Mouse (Mus musculus) ovary, adult 2 months (tissue): Measurements from ENCODE around the gene Rpl4. TPM values are rescaled to one million over a fixed set of nuclear protein-coding genes. Genes with fewer than 3 reads are reported as not detected.

Source experiments
- polyA plus RNA-seq: library from polyadenylated mRNA; depleted of rRNA; stranded (reverse); fragments of >200 nt; gene quantifications from 2 replicates; pipeline ENCODE4 v1.2.3, GENCODE M21; 2012; rRNA removed

Gene Rpl4
- polyA plus RNA-seq: 374 and 555 TPM in 2 replicates

GRCm38 (mm10) chr9:64172816-64173665 lies at the start of gene Rpl4, which contains the start of gene Zwilch:
TSS of gene Rpl4 (plus strand) at chr9:64173375.
TSS of gene Zwilch (minus strand) at chr9:64173104.

GRCm38 (mm10) chr9:64178974-64179646 lies 5.9 kb downstream of the Rpl4 start, which contains the start of gene Snapc5:
TSS of gene Snapc5 (plus strand) at chr9:64179274.

Other genes with a start within 250 kb of the Rpl4 start
- 45.0 and 50.4 TPM in 2 replicates for gene Smad6, start 151.3 kb upstream of the Rpl4 start, polyA plus RNA-seq
- gene Lctl, start 56.2 kb upstream of the Rpl4 start, polyA plus RNA-seq: 1.1 and 2.3 TPM in 2 replicates
- 2.4 and 2.6 TPM in 2 replicates for gene Zwilch, start 271 bp upstream of the Rpl4 start, polyA plus RNA-seq
- gene Snapc5, start 5.9 kb downstream of the Rpl4 start, polyA plus RNA-seq: 5.7 and 7.2 TPM in 2 replicates
- not detected in 2 replicates for gene Uchl4, start 61.8 kb downstream of the Rpl4 start, polyA plus RNA-seq
- 44.9 and 52.7 TPM in 2 replicates for gene Map2k1, start 80.3 kb downstream of the Rpl4 start, polyA plus RNA-seq
- 1.4 and 3.0 TPM in 2 replicates for gene Tipin, start 108.2 kb downstream of the Rpl4 start, polyA plus RNA-seq
- 19.6 and 43.0 TPM in 2 replicates for gene Dis3l, start 167.9 kb downstream of the Rpl4 start, polyA plus RNA-seq
- 0.92 and 0.94 TPM in 2 replicates for gene Megf11, start 212.3 kb downstream of the Rpl4 start, polyA plus RNA-seq